Mouse (Mus musculus): ENCODE measurements around the gene Srms.
A peak's percentile ranks its signal among the peaks of the same experiment; 100 is the strongest.

Srms gene

GRCm38 (mm10) chr2:181160821-181161220 lies 52.2 kb downstream of the Srms start:
- DNase-seq (ENCODE audit: low read depth, low spot score): no peak

GRCm38 (mm10) chr2:181159771-181160170 lies 53.2 kb downstream of the Srms start:
- DNase-seq (ENCODE audit: low read depth, low spot score): peak; percentile 75

GRCm38 (mm10) chr2:181159091-181159514 lies 53.9 kb downstream of the Srms start:
- DNase-seq (ENCODE audit: low read depth, low spot score): no peak

- no peak for DNase-seq (ENCODE audit: low read depth, low spot score)
Measured at GRCm38 (mm10) chr2:181158471-181158870, 54.5 kb downstream of the Srms start.

GRCm38 (mm10) chr2:181157716-181158302 lies 55.2 kb downstream of the Srms start:
- DNase-seq (ENCODE audit: low read depth, low spot score): no peak

GRCm38 (mm10) chr2:181157180-181157579 lies 55.8 kb downstream of the Srms start:
- DNase-seq (ENCODE audit: low read depth, low spot score): no peak

- DNase-seq (ENCODE audit: low read depth, low spot score): peak; percentile 31
Measured at GRCm38 (mm10) chr2:181156248-181157121, 56.5 kb downstream of the Srms start, which contains the start of gene Eef1a2. Gene Eef1a2, minus strand, starts transcription at chr2:181157014.

- no peak for DNase-seq (ENCODE audit: low read depth, low spot score)
Measured at GRCm38 (mm10) chr2:181155801-181156200, 57.2 kb downstream of the Srms start.

Data from R1 (cell line).